Mouse (Mus musculus) urinary bladder, postnatal 36 days (tissue): ENCODE data around the gene Myh14.

ENCODE experiments used
- DNase-seq, 2 experiments: peaks; one replicate each; pipeline ENCODE4 v3.0.0; 2022; ENCODE audit warnings: low spot score in 2 of 2, mixed read lengths in 1 of 2

The Myh14 gene

DNA sequence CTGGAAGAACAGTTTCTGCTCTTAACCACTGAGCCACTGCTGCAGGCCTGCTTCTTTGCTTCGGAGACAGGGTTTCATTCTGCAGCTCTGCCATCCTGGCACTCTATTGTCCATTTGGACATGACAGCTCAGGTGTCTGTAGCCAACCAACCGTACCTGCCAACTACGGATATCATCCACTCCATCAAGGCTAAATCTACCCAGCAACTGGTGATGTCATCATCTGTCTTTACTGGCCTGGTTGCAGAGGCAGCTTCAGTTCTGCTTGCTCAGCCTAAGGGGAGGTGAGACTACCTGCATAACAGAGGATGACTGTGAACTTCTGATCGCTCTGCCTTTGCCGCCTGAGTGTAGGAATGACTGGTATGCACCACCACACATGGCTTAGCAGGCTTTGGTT lies 1.6 kb upstream of the Myh14 start:
- no peak for DNase-seq

- peak in 1 of 2 experiments; percentile 64 for DNase-seq
Observed at GRCm38 (mm10) chr7:44669103-44669502, 1.5 kb downstream of the Myh14 start.

DNA sequence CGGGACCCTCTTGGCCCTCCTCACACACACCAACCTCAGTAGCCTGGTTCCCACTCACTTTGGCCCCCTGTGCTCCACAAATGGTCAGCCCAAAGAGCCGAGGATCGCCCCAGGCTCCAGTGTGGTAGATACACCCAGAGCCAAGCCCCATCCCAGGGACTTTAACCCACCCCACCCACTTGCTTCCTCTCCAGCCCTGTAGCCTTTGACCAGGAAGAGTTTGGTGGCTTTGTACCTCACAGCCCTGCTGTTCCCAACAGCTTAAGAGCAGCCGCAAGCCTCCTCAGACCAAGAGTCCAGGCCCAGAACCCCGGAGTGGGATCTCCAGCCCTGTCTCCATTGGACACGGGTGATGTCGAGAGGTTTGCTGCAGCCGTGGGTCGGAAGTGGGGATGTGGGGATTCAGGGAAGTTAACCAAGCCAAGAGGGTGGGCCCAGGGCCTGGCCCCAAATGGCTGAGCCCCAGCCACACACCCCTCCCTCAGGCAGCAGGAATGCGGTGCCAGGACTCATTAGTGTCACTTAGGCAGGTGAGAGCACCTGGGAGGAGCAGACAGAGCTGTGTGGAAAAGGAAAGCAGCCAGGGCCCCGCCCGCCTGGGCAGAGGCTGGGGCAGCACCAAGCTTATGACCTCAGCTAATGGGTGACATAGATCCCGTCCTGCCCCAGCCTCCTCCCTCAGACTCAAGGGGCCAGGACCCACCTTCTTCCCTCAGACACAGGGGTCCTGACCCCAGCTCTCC lies 2.5 kb downstream of the Myh14 start:
- no peak for DNase-seq

GRCm38 (mm10) chr7:44666462-44666861 lies 4.2 kb downstream of the Myh14 start:
- no peak for DNase-seq

- no peak for DNase-seq
Observed at GRCm38 (mm10) chr7:44664731-44665130, 5.9 kb downstream of the Myh14 start.

DNA sequence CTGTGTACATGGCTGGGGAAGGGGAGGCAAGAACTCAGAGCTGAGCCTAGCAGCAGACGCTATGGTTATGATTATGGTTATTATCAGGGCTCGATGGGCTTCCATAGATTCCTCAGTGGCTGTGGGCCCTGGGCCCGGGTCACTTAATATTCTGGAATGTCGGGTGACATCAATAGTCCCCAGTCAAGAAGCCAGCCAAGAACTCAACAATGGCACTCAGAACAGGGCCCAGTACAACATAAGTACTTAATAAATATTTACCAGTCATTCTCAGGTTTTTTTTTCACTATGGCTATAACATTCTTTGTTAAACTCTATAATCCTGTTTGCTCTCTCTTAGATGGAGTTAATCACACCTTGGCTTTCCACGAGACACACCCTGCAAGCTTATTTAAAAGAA lies 7.1 kb downstream of the Myh14 start:
- DNase-seq = no peak

DNA sequence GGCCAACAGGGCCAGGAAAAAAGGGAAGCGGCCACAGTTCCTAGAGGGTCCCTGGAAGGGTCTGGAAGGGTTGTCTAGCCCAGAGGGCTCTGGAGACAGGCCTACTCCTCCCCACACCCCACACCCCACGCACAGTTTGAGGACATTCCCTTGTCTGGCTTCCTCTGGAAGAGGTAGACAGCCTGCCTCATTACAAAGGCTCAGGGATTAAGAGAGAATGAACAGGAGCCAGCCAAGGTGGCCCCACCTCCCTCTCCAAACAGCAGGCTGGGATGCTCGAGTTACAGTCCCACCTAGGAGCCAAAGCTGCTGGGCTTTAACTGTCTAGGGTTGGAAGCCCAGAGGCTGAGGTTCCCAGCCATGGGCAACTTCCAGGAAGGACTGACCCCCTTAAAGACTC lies 8.1 kb downstream of the Myh14 start:
- DNase-seq = no peak

DNA sequence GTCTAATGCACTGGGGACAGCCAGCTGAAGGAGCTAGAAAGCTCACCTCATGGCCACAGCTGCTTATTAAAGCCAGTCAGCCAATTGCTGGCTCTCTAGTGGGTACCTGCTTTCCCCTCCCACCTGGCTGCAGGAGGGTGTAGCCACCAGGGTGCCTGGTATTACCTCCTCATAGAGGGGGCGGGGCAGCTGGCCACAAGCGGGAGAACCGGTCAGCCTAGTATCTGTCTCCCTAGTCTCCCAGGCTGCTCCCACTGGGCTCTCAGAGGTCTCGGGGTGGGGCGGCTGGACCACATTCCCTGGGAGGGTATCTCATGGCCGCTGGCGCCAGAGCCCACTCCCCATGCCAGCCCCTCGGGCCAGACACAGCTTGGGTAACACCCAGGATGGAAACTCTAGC lies 8.5 kb downstream of the Myh14 start:
- peak; percentile 75 to 80 for DNase-seq

- DNase-seq = no peak
Observed at GRCm38 (mm10) chr7:44661219-44661618, 9.4 kb downstream of the Myh14 start.

DNA sequence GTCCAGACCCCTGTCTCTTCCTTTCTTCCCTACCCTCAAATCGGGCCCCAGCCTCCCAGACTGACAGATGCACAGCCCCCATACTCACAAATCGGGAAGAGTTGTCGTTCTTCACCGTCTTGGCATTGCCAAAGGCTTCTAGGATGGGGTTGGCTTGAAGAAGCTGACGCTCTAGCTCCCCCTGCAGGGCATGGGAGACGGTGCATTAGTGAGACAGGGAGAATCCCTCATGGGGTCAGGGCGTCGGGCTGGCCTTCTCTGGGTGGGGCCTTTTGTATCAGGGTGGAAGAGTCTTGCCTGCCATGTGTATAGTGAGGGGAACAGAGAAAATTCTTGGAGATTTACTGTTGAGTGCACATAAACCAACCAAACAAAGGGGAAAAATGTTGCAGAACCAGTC lies 15.1 kb downstream of the Myh14 start:
- peak in 1 of 2 experiments; percentile 62 for DNase-seq

DNA sequence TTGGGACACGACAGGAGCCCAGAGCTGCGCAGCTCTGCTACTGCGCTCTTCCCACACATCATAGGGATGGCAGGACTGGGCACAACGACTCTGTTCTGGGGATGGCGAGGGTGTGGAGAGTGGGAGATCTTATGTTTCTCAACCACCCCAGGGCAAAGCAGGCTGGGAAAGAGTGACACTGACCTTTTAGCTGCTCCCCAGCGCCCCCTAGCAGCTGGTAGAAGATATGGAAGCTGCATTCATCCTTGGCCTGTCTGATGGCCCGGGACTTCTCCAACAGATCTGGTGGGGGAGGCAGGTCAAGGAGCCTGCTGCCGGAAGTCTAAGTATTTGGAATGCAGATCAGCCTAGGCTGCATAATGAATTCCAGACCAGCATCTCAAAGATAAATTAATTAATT lies 16.9 kb downstream of the Myh14 start:
- DNase-seq = no peak

DNA sequence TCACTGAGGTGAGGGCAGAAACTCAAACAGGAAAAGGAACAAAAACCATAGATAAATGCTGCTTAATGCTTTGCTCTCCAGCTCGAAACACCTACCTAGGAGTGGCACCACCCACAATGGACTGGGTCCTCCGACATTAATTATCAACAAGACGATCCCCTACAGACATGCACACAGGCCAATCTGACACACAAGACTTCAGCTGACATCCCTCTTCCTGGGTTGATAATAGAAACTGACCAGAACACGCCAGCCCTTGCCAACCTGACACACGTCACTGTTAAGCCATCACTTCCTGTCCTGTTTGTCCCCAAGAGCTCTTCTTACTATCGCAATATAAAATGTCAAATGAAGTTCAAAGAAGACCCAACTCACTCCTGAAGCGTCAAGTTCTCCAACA lies 19.2 kb downstream of the Myh14 start:
- no peak for DNase-seq

DNA sequence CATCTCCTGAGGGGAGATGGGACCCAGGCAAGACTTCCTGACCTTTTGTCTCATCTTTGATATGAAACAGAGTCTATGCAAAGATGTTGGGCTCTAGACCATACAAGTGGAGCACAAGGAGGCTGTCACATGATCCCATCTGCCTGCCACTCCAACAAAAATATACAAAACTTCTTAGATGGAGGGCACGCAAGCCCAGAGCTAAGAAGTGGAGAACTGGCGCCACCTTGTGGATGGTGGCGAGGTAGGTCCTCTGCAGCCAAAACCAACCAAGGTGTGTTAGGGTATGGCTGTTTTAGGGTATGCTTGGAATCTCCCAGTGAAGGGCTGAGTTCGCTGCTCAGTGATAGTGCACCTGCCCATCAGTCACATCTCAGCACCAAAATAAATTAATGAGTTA lies 20.7 kb downstream of the Myh14 start:
- no peak for DNase-seq

DNA sequence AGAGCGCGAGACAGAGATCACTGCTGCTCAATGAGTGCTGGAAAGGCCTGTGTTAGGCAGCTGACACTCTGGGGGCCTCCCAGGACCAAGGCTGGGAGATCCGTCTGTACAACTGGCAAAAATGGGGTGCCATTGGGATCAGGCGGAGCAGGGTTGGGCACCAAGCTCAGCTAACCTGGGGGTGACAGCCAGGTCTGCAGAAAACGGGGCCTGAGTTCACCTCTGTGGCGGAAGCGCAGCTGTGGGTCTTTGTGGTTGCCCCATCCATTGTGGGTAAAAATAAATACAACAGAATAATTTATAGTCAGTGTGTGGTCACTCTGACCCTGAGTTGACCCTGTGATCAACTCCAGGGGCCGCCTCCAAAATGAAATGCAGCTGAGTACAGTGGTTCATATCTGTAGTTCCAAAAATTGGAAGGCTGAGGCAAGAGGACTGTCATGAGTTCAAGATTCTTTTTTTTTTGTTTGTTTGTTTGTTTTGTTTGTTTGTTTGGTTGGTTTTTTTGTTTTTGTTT lies 21.5 kb downstream of the Myh14 start:
- DNase-seq = no peak

- DNase-seq = no peak
Observed at GRCm38 (mm10) chr7:44647729-44648128, 22.9 kb downstream of the Myh14 start.

DNA sequence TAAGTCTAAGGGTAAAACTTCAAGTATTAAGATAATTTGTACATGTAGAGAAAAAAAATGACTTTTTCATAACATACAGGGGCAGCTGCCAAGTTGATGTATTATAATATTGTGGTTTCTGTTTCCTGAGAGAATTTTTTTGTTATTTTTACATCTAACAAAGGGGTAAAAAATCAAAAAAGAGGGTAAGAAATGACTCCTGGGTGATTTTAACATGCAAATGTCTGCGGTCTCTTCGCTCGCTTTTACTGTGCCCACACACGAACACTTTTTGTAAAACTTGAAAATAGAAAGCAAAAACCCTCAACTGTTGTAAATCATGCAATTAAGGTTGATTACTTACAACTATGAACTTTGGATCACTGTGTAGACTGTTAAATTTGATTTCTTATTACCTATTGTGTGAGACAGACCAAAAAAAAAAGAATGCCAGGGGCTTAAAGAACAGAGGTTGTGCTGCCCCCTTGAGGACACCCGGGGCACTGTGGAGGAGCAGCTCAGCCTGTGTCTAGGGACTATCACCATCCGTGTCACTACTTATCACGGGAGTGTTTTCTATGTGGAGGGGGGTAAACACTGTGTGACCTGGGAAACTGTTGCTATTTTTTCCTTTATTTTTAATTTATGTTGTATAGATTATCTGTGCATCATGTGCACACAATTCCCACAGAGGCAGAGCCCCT lies 23.5 kb downstream of the Myh14 start:
- DNase-seq = peak in 1 of 2 experiments; percentile 59

GRCm38 (mm10) chr7:44645951-44646350 lies 24.7 kb downstream of the Myh14 start:
- DNase-seq = no peak

DNA sequence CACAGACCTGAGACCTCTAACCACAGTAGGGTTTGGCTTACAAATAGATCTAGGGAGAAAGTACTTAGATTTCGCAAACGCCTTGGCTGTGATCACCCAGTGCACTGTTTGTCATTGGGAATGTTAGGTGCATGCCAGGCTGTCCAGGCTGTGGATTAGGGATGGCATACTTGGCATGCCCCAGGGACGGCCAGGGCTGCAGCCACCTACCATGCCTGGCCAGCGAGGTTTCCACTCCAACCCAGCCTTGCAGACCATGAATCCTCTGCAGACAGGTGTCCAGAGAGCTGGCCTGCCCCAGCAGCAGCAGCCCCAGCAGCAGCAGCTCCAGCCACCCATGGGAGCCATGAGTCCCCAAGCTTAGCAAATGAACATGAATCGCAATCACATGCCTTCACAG lies 25.4 kb downstream of the Myh14 start:
- no peak for DNase-seq

DNA sequence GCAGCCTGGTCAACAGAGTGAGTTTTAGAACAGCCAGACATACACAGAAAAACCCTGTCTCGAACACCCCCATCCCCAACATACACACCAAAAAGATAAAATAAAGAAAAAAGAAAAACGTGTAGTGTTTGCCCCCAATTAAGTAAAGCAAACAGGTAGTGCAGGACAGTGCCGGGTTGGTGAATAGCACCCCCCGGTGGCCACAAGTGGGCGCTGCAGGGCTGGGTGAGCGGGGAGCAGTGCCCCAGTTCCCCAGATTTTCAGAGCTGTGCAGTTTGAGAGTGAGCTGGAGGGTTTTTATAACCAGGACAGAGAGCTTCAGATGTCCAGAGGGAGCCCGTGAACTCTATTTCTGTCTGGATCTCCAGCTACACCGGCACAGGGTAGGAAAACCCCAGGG lies 28.8 kb downstream of the Myh14 start:
- DNase-seq = no peak

DNA sequence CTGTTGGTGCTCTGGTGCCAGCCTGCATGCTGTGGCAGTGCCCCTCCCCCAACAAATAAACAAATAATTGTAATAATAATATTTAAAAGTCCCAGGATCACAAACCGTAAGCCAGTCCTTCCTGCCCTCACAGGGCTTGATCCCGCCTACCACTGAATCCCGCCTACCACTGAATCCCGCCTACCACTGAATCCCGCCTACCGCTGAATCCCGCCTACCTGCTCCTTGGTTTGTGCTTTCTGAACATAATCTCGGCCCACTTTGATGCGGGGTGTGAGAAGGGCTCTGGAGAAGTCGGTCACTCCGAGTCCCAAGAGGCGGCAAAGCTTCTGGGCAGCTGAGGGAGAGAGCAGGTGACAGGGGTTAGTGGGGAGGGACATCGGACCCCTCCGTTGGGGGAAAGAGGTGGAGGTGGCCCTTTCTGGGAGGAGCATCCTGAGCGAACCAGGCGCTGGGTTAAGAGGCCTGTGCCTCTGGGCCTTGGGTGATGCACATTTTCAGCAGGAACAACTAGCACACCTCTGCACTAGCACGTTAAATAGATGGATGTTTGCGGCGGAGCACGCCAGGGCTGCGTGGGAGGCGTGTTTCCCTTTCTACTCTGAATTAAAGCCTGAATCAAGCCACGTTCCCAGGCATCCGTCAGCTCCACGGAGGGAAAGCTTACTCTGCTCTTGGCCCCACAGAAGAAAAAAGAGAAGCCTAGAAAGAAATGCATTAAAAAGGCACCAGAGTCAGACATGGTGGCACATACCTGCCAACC lies 29.6 kb downstream of the Myh14 start:
- no peak for DNase-seq

DNA sequence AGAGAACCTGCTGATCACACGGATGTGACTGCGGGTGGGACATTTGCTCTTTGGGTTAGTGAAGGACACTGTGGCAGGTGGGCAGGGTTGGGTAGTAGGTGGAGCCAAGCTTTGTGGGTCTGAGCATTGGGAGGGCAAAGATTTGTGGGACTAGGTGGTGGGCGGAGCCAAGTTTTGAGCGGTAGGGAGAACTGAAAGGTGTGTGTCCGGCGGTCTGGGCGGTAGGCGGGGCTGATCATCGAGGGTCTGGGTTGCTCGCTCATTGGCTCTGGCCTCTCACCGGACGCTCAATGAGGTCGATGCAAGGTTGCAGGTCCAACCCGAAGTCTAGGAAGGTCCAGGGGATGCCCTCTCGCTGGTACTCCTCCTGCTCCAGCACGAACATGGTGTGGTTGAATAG lies 32.0 kb downstream of the Myh14 start:
- no peak for DNase-seq

- DNase-seq = no peak
Observed at GRCm38 (mm10) chr7:44636684-44637083, 34.0 kb downstream of the Myh14 start.

- DNase-seq = no peak
Observed at GRCm38 (mm10) chr7:44633407-44633806, 37.2 kb downstream of the Myh14 start.
